Mouse (Mus musculus) CH12.LX (cell line): ENCODE measurements around the gene Napa. TPM values are rescaled to one million over a fixed set of nuclear protein-coding genes. Genes with fewer than 3 reads are reported as not detected.

Source experiments
- DNase-seq: peaks from one replicate; pipeline ENCODE4 v3.0.0-alpha.2; 2013; ENCODE audit errors: extremely low read depth
- H3K27ac ChIP-seq: 2 replicates; pipeline ENCODE4 v1.5.1; 2012; ENCODE audit warnings: low read depth, mild to moderate bottlenecking, control low read depth, moderate library complexity; ENCODE audit not compliant: insufficient read depth
- H3K27me3 ChIP-seq: replicated peaks from 2 replicates; pipeline ENCODE3; 2012; ENCODE audit warnings: inconsistent platforms
- H3K36me3 ChIP-seq, 2 experiments: replicated peaks in 1 of 2; 2 replicates each; pipeline versions ENCODE3 to v1.6.1; 2012; ENCODE audit warnings: inconsistent platforms in 1 of 2, low read length in 1 of 2, mild to moderate bottlenecking in 1 of 2, mixed read lengths in 1 of 2, moderate library complexity in 1 of 2; ENCODE audit not compliant: control insufficient read depth in 1 of 2, insufficient read depth in 1 of 2
- H3K4me1 ChIP-seq, 2 experiments: 2 replicates each; pipeline ENCODE4 v1.6.1; 2012; ENCODE audit warnings: inconsistent platforms in 1 of 2, moderate library complexity in 1 of 2; ENCODE audit not compliant: insufficient read depth in 2 of 2, control insufficient read depth in 1 of 2
- H3K4me2 ChIP-seq: 2 replicates; pipeline ENCODE4 v1.6.1; 2012; ENCODE audit warnings: low read depth, mild to moderate bottlenecking, control low read depth; ENCODE audit not compliant: poor library complexity, insufficient read depth, severe bottlenecking
- H3K4me3 ChIP-seq, 3 experiments: fragments of 150-350 bp in 1 of 3; sonication (generic) in 1 of 3; replicated peaks in 1 of 3; 2 replicates each; pipeline versions ENCODE3 to v1.5.1; 2011 to 2012; ENCODE audit warnings: low read depth in 2 of 3, low read length in 2 of 3, mild to moderate bottlenecking in 2 of 3, moderate library complexity in 2 of 3, control low read depth in 1 of 3, improper control_type of control experiment in 1 of 3, inconsistent platforms in 1 of 3, mixed read lengths in 1 of 3; ENCODE audit not compliant: poor library complexity in 1 of 3
- H3K79me2 ChIP-seq: replicated peaks from 2 replicates; pipeline ENCODE4 v1.6.1; 2012; ENCODE audit warnings: mild to moderate bottlenecking, moderate library complexity; ENCODE audit not compliant: control insufficient read depth, poor library complexity, insufficient read depth, severe bottlenecking; ENCODE audit errors: extremely low read depth
- H3K9ac ChIP-seq: 2 replicates; pipeline ENCODE4 v1.6.1; 2012; ENCODE audit warnings: low read depth, mild to moderate bottlenecking, control low read depth, moderate library complexity; ENCODE audit not compliant: insufficient read depth
- H3K9me3 ChIP-seq: replicated peaks from 2 replicates; pipeline ENCODE3; 2012; ENCODE audit warnings: low read length, inconsistent platforms, mixed read lengths
- BHLHE40 ChIP-seq: IDR thresholded peaks from 2 replicates; pipeline ENCODE4 v1.6.1; 2011; ENCODE audit warnings: mild to moderate bottlenecking, low read depth, low read length, improper control_type of control experiment
- CHD1 ChIP-seq: IDR thresholded peaks from 2 replicates; pipeline ENCODE4 v1.6.1; 2012; ENCODE audit warnings: low read depth, low read length, improper control_type of control experiment, inconsistent platforms
- CHD2 ChIP-seq: IDR thresholded peaks from 2 replicates; pipeline ENCODE4 v1.6.1; 2011; ENCODE audit warnings: low read length, improper control_type of control experiment
- CTCF ChIP-seq, 2 experiments: IDR thresholded peaks in 1 of 2; conservative IDR thresholded peaks in 1 of 2; 2 replicates each; pipeline ENCODE4 v1.5.1; 2011 to 2012; ENCODE audit warnings: low read depth in 2 of 2, low read length in 2 of 2, improper control_type of control experiment in 1 of 2, inconsistent platforms in 1 of 2, mild to moderate bottlenecking in 1 of 2, moderate library complexity in 1 of 2
- E2F4 ChIP-seq: IDR thresholded peaks from 2 replicates; pipeline ENCODE4 v1.6.1; 2011; ENCODE audit warnings: low read depth, low read length, improper control_type of control experiment; ENCODE audit not compliant: insufficient replicate concordance
- EP300 ChIP-seq: IDR thresholded peaks from 2 replicates; pipeline ENCODE4 v1.6.1; 2011; ENCODE audit warnings: low read length, improper control_type of control experiment
- ETS1 ChIP-seq: conservative IDR thresholded peaks from 2 replicates; pipeline ENCODE4 v1.6.1; 2012; ENCODE audit warnings: low read depth, mild to moderate bottlenecking, inconsistent platforms, low read length, improper control_type of control experiment, moderate library complexity
- GABPA ChIP-seq: IDR thresholded peaks from 2 replicates; pipeline ENCODE4 v1.6.1; 2012; ENCODE audit warnings: low read depth, low read length, improper control_type of control experiment, inconsistent platforms; ENCODE audit not compliant: insufficient replicate concordance
- HCFC1 ChIP-seq: IDR thresholded peaks from 2 replicates; pipeline ENCODE4 v1.6.1; 2012; ENCODE audit warnings: low read depth, mild to moderate bottlenecking, inconsistent platforms, low read length, improper control_type of control experiment
- IRF4 ChIP-seq: IDR thresholded peaks from 2 replicates; pipeline ENCODE4 v1.6.1; 2014; ENCODE audit warnings: low read depth, mild to moderate bottlenecking, inconsistent platforms, low read length, improper control_type of control experiment
- JUN ChIP-seq: IDR thresholded peaks from 2 replicates; pipeline ENCODE4 v1.6.1; 2011; ENCODE audit warnings: low read depth, mild to moderate bottlenecking, low read length, improper control_type of control experiment, moderate library complexity; ENCODE audit not compliant: insufficient read depth
- JUND ChIP-seq: conservative IDR thresholded peaks from 2 replicates; pipeline ENCODE4 v1.6.1; 2011; ENCODE audit warnings: low read depth, low read length, improper control_type of control experiment
- KAT2A ChIP-seq: IDR thresholded peaks from 2 replicates; pipeline ENCODE4 v1.6.1; 2012; ENCODE audit warnings: low read length, improper control_type of control experiment, inconsistent platforms; ENCODE audit not compliant: insufficient replicate concordance
- MAFK ChIP-seq: IDR thresholded peaks from 2 replicates; pipeline ENCODE4 v1.6.1; 2011; ENCODE audit warnings: low read length, improper control_type of control experiment; ENCODE audit not compliant: insufficient replicate concordance
- MAX ChIP-seq: IDR thresholded peaks from 2 replicates; pipeline ENCODE4 v1.6.1; 2011; ENCODE audit warnings: low read length, improper control_type of control experiment
- MAZ ChIP-seq: IDR thresholded peaks from 2 replicates; pipeline ENCODE4 v1.6.1; 2012; ENCODE audit warnings: low read depth, mild to moderate bottlenecking, inconsistent platforms, low read length, improper control_type of control experiment, moderate library complexity
- MEF2A ChIP-seq: IDR thresholded peaks from 2 replicates; pipeline ENCODE4 v1.6.1; 2014; ENCODE audit warnings: low read depth, mild to moderate bottlenecking, inconsistent platforms, low read length, improper control_type of control experiment, borderline replicate concordance
- MXI1 ChIP-seq: IDR thresholded peaks from 2 replicates; pipeline ENCODE4 v1.6.1; 2011; ENCODE audit warnings: mild to moderate bottlenecking, low read depth, low read length, improper control_type of control experiment
- MYC ChIP-seq: IDR thresholded peaks from 2 replicates; pipeline ENCODE4 v1.6.1; 2011; ENCODE audit warnings: low read depth, mild to moderate bottlenecking, improper control_type of control experiment, low read length
- NELFE ChIP-seq: IDR thresholded peaks from 2 replicates; pipeline ENCODE4 v1.6.1; 2011; ENCODE audit warnings: low read depth, low read length, improper control_type of control experiment
- NRF1 ChIP-seq: IDR thresholded peaks from 2 replicates; pipeline ENCODE4 v1.6.1; 2014; ENCODE audit warnings: low read depth, mild to moderate bottlenecking, inconsistent platforms, low read length, improper control_type of control experiment, moderate library complexity
- PAX5 ChIP-seq: IDR thresholded peaks from 2 replicates; pipeline ENCODE4 v1.6.1; 2012; ENCODE audit warnings: low read length, inconsistent platforms, mixed read lengths
- POLR2A ChIP-seq: IDR thresholded peaks from 2 replicates; pipeline ENCODE4 v1.6.1; 2011; ENCODE audit warnings: low read depth, mild to moderate bottlenecking, improper control_type of control experiment, low read length
- POLR2AphosphoS2 ChIP-seq: IDR thresholded peaks from 2 replicates; pipeline ENCODE4 v1.6.1; 2011; ENCODE audit warnings: low read depth, low read length, improper control_type of control experiment
- RAD21 ChIP-seq: IDR thresholded peaks from 2 replicates; pipeline ENCODE4 v1.6.1; 2011; ENCODE audit warnings: low read depth, mild to moderate bottlenecking, low read length, improper control_type of control experiment, moderate library complexity
- RCOR1 ChIP-seq: conservative IDR thresholded peaks from 2 replicates; pipeline ENCODE4 v1.6.1; 2012; ENCODE audit warnings: low read depth, mild to moderate bottlenecking, inconsistent platforms, low read length, improper control_type of control experiment
- SIN3A ChIP-seq: IDR thresholded peaks from 2 replicates; pipeline ENCODE4 v1.6.1; 2012; ENCODE audit warnings: low read length, improper control_type of control experiment, inconsistent platforms
- SMC3 ChIP-seq: IDR thresholded peaks from 2 replicates; pipeline ENCODE4 v1.6.1; 2011; ENCODE audit warnings: low read depth, low read length, improper control_type of control experiment
- TBP ChIP-seq: conservative IDR thresholded peaks from 2 replicates; pipeline ENCODE4 v1.6.1; 2011; ENCODE audit warnings: low read depth, low read length, improper control_type of control experiment
- TCF12 ChIP-seq: IDR thresholded peaks from 2 replicates; pipeline ENCODE4 v1.6.1; 2014; ENCODE audit warnings: low read depth, mild to moderate bottlenecking, inconsistent platforms, low read length, improper control_type of control experiment
- UBTF ChIP-seq: IDR thresholded peaks from 2 replicates; pipeline ENCODE4 v1.6.1; 2012; ENCODE audit warnings: low read depth, mild to moderate bottlenecking, inconsistent platforms, low read length, improper control_type of control experiment, moderate library complexity
- USF1 ChIP-seq: IDR thresholded peaks from 2 replicates; pipeline ENCODE4 v1.6.1; 2014; ENCODE audit warnings: low read depth, mild to moderate bottlenecking, inconsistent platforms, low read length, improper control_type of control experiment
- USF2 ChIP-seq: conservative IDR thresholded peaks from 2 replicates; pipeline ENCODE4 v1.6.1; 2011; ENCODE audit warnings: low read depth, low read length, improper control_type of control experiment
- ZC3H11A ChIP-seq: IDR thresholded peaks from 2 replicates; pipeline ENCODE4 v1.6.1; 2012; ENCODE audit warnings: low read depth, mild to moderate bottlenecking, inconsistent platforms, low read length, improper control_type of control experiment
- ZKSCAN1 ChIP-seq: IDR thresholded peaks from 2 replicates; pipeline ENCODE4 v1.6.1; 2012; ENCODE audit warnings: low read depth, inconsistent platforms, low read length, improper control_type of control experiment, borderline replicate concordance
- ZMIZ1 ChIP-seq: IDR thresholded peaks from 2 replicates; pipeline ENCODE4 v1.6.1; 2012; ENCODE audit warnings: low read depth, mild to moderate bottlenecking, inconsistent platforms, low read length, improper control_type of control experiment
- ZNF384 ChIP-seq: IDR thresholded peaks from 2 replicates; pipeline ENCODE4 v1.6.1; 2012; ENCODE audit warnings: low read depth, low read length, improper control_type of control experiment, inconsistent platforms
- dilution Hi-C: fragments of 300-500 bp; cut with MboI; formaldehyde crosslinking; loops from 2 replicates; pipeline ENCODE4 v1.14.3; 2020; ENCODE audit warnings: low sequenced_read_pairs; ENCODE audit not compliant: extremely low pct_unique_long_range_greater_than_20kb, extremely low pct_ligation_motif_present
- in situ Hi-C: fragments of 300-500 bp; cut with MboI; formaldehyde crosslinking; loops from 3 replicates; pipeline ENCODE4 v1.14.3; 2019; ENCODE audit warnings: low sequenced_read_pairs, low pct_ligation_motif_present, low pct_unique_long_range_greater_than_20kb, mixed read lengths
- polyA plus RNA-seq: library from polyadenylated mRNA; unstranded; fragments of >175 nt; gene quantifications from 2 replicates; pipeline ENCODE4 v1.2.1, GENCODE M21; 2012; ENCODE audit warnings: low read depth; ENCODE audit not compliant: insufficient read length
- total RNA-seq, 2 experiments: library from RNA; depleted of rRNA; stranded (reverse); fragments of 300-350 nt in 1 of 2; fragments of >200 nt in 1 of 2; gene quantifications; 2 replicates each; pipeline ENCODE4 v1.2.3; 2012 to 2014

Napa gene
- total RNA-seq (2012; rRNA removed) (80.0 and 84.8 TPM in 2 replicates), total RNA-seq (2014; rRNA removed) (97.5 and 106 TPM in 2 replicates), polyA plus RNA-seq (111 and 112 TPM in 2 replicates)

GRCm38 (mm10) chr7:16098021-16099017, at the start of gene Napa:
Napa (plus strand) TSS chr7:16098458.
- peaks cover 2% of the 10 kb centered on the region for H3K27me3 ChIP-seq
- peak within 1 kb of the TSS; percentile 96 for H3K9ac ChIP-seq
- H3K27ac ChIP-seq = peak within 1 kb of the TSS; percentile 58
- peak within 1 kb of the TSS; percentile 93 for H3K4me2 ChIP-seq
- DNase-seq = peak; percentile 100
- H3K4me1 ChIP-seq = peaks cover 22 to 45% of the 10 kb centered on the region in 2 experiments
- peak within 1 kb of the TSS; percentile 73 to 100 (median 94) for H3K4me3 ChIP-seq
- dilution Hi-C loops = no loop called here
- H3K36me3 ChIP-seq = peaks cover 22 to 32% of the 10 kb centered on the region in 2 experiments
- peaks cover 41% of the 10 kb centered on the region for H3K79me2 ChIP-seq
- H3K9me3 ChIP-seq = no peaks in the 10 kb centered on the region
- in situ Hi-C loops = no loop called here
- TF ChIP-seq CHD2 (peak; percentile 71), UBTF (no peak), POLR2A (peak; percentile 96), MAX (peak; percentile 90), ETS1 (peak; percentile 92), POLR2AphosphoS2 (no peak; the same call in 1 of the 2 replicates), MYC (no peak), JUND (peak; percentile 73), NRF1 (no peak; the same call in 1 of the 2 replicates), MAFK (peak; percentile 57; the same call in 1 of the 2 replicates), ZC3H11A (peak; percentile 32; the same call in 1 of the 2 replicates), HCFC1 (peak; percentile 80), ZNF384 (peak; percentile 86), CHD1 (no peak), CTCF (conservative IDR thresholded peaks at IDR 0.05 in 1 of 2, IDR thresholded peaks at IDR 0.05 in 1 of 2; ENCODE audit: low read depth in 2 of 2, low read length in 2 of 2) (peak; percentile 64 to 89), ZMIZ1 (peak; percentile 86), JUN (peak; percentile 74), PAX5 (no peak), BHLHE40 (peak; percentile 99), SMC3 (peak; percentile 83), KAT2A (peak; percentile 61; the same call in 1 of the 2 replicates), MAZ (peak; percentile 97), NELFE (peak; percentile 93), MXI1 (peak; percentile 91), USF2 (peak; percentile 91), RCOR1 (peak; percentile 67), TBP (0 out of 2 replicates have a peak, but pooled peaks have one; percentile 30), TCF12 (peak; percentile 64; the same call in 1 of the 2 replicates), USF1 (peak; percentile 94), GABPA (peak; percentile 90), IRF4 (peak; percentile 93), MEF2A (peak; percentile 65; the same call in 1 of the 2 replicates), ZKSCAN1 (no peak), SIN3A (peak; percentile 55), EP300 (no peak), E2F4 (no peak), RAD21 (peak; percentile 73)
